Mouse (Mus musculus): ENCODE results near the gene Srgap3. TPM values are rescaled to one million over a fixed set of nuclear protein-coding genes. Genes with fewer than 3 reads are reported as not detected.

The Srgap3 gene
- polyA plus RNA-seq, 1 experiment from 2014 or later = 0.50 TPM

DNA sequence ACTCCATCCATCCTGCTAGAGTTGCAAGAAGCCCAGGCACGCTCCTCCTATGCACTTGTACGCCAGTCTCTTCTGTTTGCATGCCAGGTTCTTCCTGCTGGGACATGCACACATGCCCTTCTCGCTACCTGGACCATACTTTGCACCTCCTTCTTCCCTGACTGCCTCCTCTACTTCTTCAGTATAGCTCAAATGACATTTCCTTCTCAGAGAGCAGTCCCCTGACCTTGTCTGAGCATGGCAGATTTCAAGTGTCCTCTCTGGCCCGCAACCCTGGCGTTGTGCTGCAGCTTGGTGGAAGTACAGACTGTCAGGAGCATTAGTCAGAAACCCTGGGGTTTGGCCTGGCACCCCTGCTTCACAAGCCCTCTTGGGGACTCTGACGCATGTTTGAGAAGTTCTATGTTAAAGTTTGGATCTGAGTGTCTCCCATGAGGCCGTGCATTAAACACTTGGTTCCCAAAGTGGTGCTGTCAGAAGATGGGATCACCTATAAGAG lies 128.6 kb downstream of the Srgap3 start:
- Histone ChIP-seq H3K36me3 (ENCODE audit: control insufficient read depth, insufficient read depth) (no peaks in the 10 kb centered on the region), H3K9me3 (ENCODE audit: control insufficient read depth) (no peaks in the 10 kb centered on the region), H3K27ac (ENCODE audit: low read depth, low read length) (no peak overlapping the region), H3K4me3 (ENCODE audit: low read depth, low read length) (no peak overlapping the region), H3K4me1 (replicated peaks; ENCODE audit: control insufficient read depth, insufficient read depth, low read length) (no peaks in the 10 kb centered on the region; the same call in 1 of the 2 replicates), H3K9ac (ENCODE audit: low read depth, low read length) (no peak overlapping the region), H3K27me3 (replicated peaks; ENCODE audit: control insufficient read depth, insufficient read depth, low read length) (no peaks in the 10 kb centered on the region), H3K4me2 (replicated peaks; ENCODE audit: low read depth) (no peak overlapping the region)
- TF ChIP-seq CTCF (IDR thresholded peaks at IDR 0.05; ENCODE audit: low read depth) = no peak
- ATAC-seq = no peak
- 94% methylated on average over 7 of the region's 7 CpGs for WGBS

DNA sequence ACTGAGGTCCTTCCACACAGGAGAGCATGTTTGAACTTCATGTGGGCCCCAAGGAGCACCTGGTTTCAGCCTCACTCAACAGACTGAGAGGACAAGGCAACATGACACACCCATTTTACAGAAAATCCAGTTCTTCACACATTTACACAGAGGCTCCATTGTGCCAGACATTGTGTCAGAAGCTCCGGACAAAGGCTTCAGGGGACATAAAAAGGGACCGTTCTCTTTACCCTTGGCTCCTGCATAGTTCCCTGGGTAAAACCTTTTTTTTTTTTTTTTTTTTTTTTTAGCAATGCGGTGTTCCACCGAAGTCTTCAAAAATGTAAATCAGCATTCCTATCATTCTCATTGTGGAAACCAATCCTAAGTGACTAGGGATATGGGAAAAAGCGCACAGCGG lies 131.5 kb downstream of the Srgap3 start:
- Histone ChIP-seq H3K36me3 (ENCODE audit: control insufficient read depth, insufficient read depth) (no peaks in the 10 kb centered on the region), H3K4me1 (replicated peaks; ENCODE audit: control insufficient read depth, insufficient read depth, low read length) (no peaks in the 10 kb centered on the region; the same call in 1 of the 2 replicates), H3K9ac (ENCODE audit: low read depth, low read length) (no peak overlapping the region), H3K27me3 (replicated peaks; ENCODE audit: control insufficient read depth, insufficient read depth, low read length) (no peaks in the 10 kb centered on the region), H3K4me2 (replicated peaks; ENCODE audit: low read depth) (no peak overlapping the region), H3K9me3 (ENCODE audit: control insufficient read depth) (no peaks in the 10 kb centered on the region), H3K4me3 (ENCODE audit: low read depth, low read length) (no peak overlapping the region), H3K27ac (ENCODE audit: low read depth, low read length) (no peak overlapping the region)
- ATAC-seq = no peak
- TF ChIP-seq CTCF (IDR thresholded peaks at IDR 0.05; ENCODE audit: low read depth) = no peak
- 71% methylated on average over 6 of the region's 6 CpGs for WGBS

DNA sequence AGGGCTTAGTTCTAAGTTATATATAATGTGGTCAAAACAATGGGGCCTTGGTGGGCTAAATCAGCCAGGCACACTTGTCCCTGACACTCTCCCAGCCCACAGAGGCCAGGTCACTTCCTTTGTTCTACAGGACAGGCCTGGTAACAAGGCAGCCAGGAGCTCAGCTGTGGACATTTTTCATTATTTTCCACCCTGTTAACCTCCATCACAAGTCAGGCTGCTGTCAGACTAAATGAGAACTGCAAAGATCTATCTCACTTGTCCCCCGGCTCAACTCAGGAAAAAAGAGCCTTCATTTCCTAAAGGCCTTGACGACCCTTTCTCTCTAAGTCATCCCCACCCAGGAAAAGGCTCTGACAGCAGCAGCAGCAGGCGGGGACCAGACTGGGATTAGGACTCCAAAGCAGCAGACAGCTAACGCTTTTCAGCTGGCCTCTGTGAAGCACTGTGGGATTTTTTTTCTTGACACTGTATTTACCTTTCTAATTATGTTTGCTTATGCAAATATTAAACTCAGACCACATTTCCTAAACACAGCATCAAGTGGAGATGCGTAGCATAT lies 132.5 kb downstream of the Srgap3 start:
- Histone ChIP-seq H3K4me1 (replicated peaks; ENCODE audit: control insufficient read depth, insufficient read depth, low read length) (no peaks in the 10 kb centered on the region; the same call in 1 of the 2 replicates), H3K36me3 (ENCODE audit: control insufficient read depth, insufficient read depth) (no peaks in the 10 kb centered on the region), H3K4me3 (ENCODE audit: low read depth, low read length) (no peak overlapping the region), H3K4me2 (replicated peaks; ENCODE audit: low read depth) (no peak overlapping the region), H3K9ac (ENCODE audit: low read depth, low read length) (no peak overlapping the region), H3K27ac (ENCODE audit: low read depth, low read length) (no peak overlapping the region), H3K27me3 (replicated peaks; ENCODE audit: control insufficient read depth, insufficient read depth, low read length) (no peaks in the 10 kb centered on the region), H3K9me3 (ENCODE audit: control insufficient read depth) (no peaks in the 10 kb centered on the region)
- ATAC-seq = no peak
- WGBS = 36% methylated on average over 5 of the region's 5 CpGs
- TF ChIP-seq CTCF (IDR thresholded peaks at IDR 0.05; ENCODE audit: low read depth) = no peak

DNA sequence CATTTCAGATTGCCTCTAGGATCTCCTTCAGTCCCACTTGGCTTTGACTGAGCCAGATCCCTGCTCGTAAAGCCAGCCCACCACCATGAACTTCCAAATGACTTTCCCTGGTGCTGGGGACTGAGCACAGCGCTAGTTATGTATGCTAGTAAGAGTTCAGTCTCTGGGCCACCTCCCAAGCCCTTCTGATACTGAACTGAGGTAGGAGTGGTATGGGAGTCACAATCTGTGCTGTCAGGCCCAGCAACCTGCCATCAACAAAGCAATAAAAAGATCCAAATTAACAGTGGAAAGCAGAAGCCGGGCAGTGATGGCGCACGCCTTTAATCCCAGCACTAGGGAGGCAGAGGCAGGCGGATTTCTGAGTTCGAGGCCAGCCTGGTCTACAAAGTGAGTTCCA lies 134.2 kb downstream of the Srgap3 start:
- H3K9ac ChIP-seq (ENCODE audit: low read depth, low read length) = no peak overlapping the region
- no peaks in the 10 kb centered on the region for H3K36me3 ChIP-seq (ENCODE audit: control insufficient read depth, insufficient read depth)
- TF ChIP-seq CTCF (IDR thresholded peaks at IDR 0.05; ENCODE audit: low read depth) = no peak
- no peaks in the 10 kb centered on the region for H3K27me3 ChIP-seq (replicated peaks; ENCODE audit: control insufficient read depth, insufficient read depth, low read length)
- 95% methylated on average over 7 of the region's 7 CpGs for WGBS
- ATAC-seq = no peak
- no peak overlapping the region for H3K4me3 ChIP-seq (ENCODE audit: low read depth, low read length)
- no peaks in the 10 kb centered on the region; the same call in 1 of the 2 replicates for H3K4me1 ChIP-seq (replicated peaks; ENCODE audit: control insufficient read depth, insufficient read depth, low read length)
- no peak overlapping the region for H3K27ac ChIP-seq (ENCODE audit: low read depth, low read length)
- H3K4me2 ChIP-seq (replicated peaks; ENCODE audit: low read depth) = no peak overlapping the region
- H3K9me3 ChIP-seq (ENCODE audit: control insufficient read depth) = no peaks in the 10 kb centered on the region

DNA sequence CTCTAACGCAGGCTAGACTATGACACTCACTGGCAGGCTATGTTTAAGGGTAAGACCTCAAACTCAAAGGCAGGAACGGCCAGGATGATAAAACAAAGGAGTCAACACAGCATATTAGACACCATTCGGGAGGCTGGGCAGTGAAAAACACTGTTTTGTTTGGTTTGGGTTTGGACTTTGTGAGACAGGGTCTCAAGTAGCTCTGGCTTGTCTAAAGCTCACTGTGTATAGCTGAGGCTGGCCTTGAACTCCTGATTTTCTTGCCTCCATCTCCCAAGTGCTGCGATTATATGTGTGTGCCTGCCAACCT lies 136.6 kb downstream of the Srgap3 start:
- no peak for ATAC-seq
- H3K27ac ChIP-seq (ENCODE audit: low read depth, low read length) = no peak overlapping the region
- TF ChIP-seq CTCF (IDR thresholded peaks at IDR 0.05; ENCODE audit: low read depth) = no peak
- no peak overlapping the region for H3K4me3 ChIP-seq (ENCODE audit: low read depth, low read length)
- H3K36me3 ChIP-seq (ENCODE audit: control insufficient read depth, insufficient read depth) = no peaks in the 10 kb centered on the region
- H3K9ac ChIP-seq (ENCODE audit: low read depth, low read length) = no peak overlapping the region
- no peak overlapping the region for H3K4me2 ChIP-seq (replicated peaks; ENCODE audit: low read depth)
- H3K4me1 ChIP-seq (replicated peaks; ENCODE audit: control insufficient read depth, insufficient read depth, low read length) = no peaks in the 10 kb centered on the region; the same call in 1 of the 2 replicates
- H3K27me3 ChIP-seq (replicated peaks; ENCODE audit: control insufficient read depth, insufficient read depth, low read length) = no peaks in the 10 kb centered on the region
- WGBS = 78% methylated on average over 4 of the region's 4 CpGs
- no peaks in the 10 kb centered on the region for H3K9me3 ChIP-seq (ENCODE audit: control insufficient read depth)

DNA sequence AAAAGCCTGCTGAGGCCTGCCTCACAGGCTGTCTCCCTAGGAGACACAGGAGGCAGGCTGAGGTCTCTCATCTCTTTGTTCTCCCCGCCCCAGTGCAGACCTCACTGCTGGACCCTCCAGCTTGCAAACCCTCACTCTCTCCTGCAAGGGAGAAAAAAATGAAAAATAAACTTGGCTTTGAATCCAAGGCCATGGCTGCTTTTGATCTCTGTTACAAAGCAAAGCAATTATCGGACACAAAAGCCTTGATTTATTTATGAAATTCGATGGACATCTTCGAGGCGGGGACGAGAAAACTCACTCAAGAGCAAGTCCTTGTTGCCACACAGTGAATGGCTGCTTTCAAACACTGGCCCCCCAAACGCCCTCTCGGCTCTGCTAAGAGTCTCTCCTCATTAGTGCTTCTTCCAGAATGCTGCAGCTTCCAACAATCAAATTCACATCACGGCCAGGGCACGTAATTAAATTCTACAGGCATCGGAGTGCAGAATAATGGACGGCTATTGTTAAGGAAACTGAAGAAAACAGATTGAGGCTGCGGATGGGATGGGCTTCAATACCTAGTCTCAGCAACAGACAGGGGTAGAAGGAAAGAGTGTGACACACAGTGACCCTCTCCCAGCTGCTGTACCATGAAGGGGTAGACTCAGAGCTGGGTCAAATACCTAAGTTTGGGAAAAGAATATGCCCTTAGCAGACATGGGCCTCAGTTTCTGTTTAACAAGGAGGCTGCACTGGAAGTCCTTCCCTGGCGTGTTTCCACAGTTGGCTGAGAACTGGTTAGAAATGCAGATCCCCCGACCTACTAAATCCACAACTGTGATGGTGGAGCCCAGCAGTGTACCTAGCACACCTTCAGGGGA lies 137.2 kb downstream of the Srgap3 start:
- no peak overlapping the region for H3K4me2 ChIP-seq (replicated peaks; ENCODE audit: low read depth)
- no peak overlapping the region for H3K4me3 ChIP-seq (ENCODE audit: low read depth, low read length)
- no peaks in the 10 kb centered on the region for H3K9me3 ChIP-seq (ENCODE audit: control insufficient read depth)
- H3K36me3 ChIP-seq (ENCODE audit: control insufficient read depth, insufficient read depth) = no peaks in the 10 kb centered on the region
- ATAC-seq = no peak
- no peak overlapping the region for H3K27ac ChIP-seq (ENCODE audit: low read depth, low read length)
- H3K4me1 ChIP-seq (replicated peaks; ENCODE audit: control insufficient read depth, insufficient read depth, low read length) = no peaks in the 10 kb centered on the region
- no peak overlapping the region for H3K9ac ChIP-seq (ENCODE audit: low read depth, low read length)
- H3K27me3 ChIP-seq (replicated peaks; ENCODE audit: control insufficient read depth, insufficient read depth, low read length) = no peaks in the 10 kb centered on the region
- TF ChIP-seq CTCF (IDR thresholded peaks at IDR 0.05; ENCODE audit: low read depth) = no peak
- WGBS = 75% methylated on average over 15 of the region's 15 CpGs

Data from intestine, postnatal 0 days (tissue).